Mouse (Mus musculus) Patski (cell line): ENCODE results near the gene Gfod2. TPM values are rescaled to one million over a fixed set of nuclear protein-coding genes. Genes with fewer than 3 reads are reported as not detected.

Experiments used
- ATAC-seq: fragments of 100-300 bp; one replicate; pipeline ENCODE4 v1.8.0; 2021
- CTCF ChIA-PET: fragments of 350-600 bp; sonication (Branson Sonifier 250); formaldehyde crosslinking; loops from one replicate; lab custom pipeline; 2022; ENCODE audit warnings: inconsistent platforms; lab: Charles Lee
- POLR2A ChIA-PET: fragments of 350-600 bp; sonication (Branson Sonifier 250); formaldehyde crosslinking; loops from one replicate; lab custom pipeline; 2022; ENCODE audit warnings: antibody characterized with exemption, inconsistent platforms; lab: Charles Lee
- DNase-seq: peaks from one replicate; pipeline ENCODE4 v3.0.0-alpha.2; 2011; ENCODE audit warnings: low read depth, low spot score
- H3K27me3 ChIP-seq: fragments of 371-371 bp; one replicate; pipeline ENCODE4 v1.5.1; 2021
- CTCF ChIP-seq: fragments of 100-300 bp; IDR thresholded peaks from one replicate; pipeline ENCODE4 v1.5.1; 2021
- in situ Hi-C: fragments of 300-500 bp; cut with MboI; formaldehyde crosslinking; loops from 3 replicates; pipeline ENCODE4 v1.11.1; 2018; ENCODE audit warnings: low pct_unique_long_range_greater_than_20kb, mixed read lengths
- polyA plus RNA-seq: library from polyadenylated mRNA; unstranded; gene quantifications from one replicate; pipeline ENCODE4 v1.2.3, GENCODE M21; 2021

Gfod2 gene
- polyA plus RNA-seq, 1 experiment from 2014 or later = 23.6 TPM

GRCm38 (mm10) chr8:105687512-105687911, 71.0 kb downstream of the Gfod2 start:
- POLR2A ChIA-PET = no interaction called here
- DNase-seq = no peak
- TF ChIP-seq CTCF = no peak
- H3K27me3 ChIP-seq = no peaks in the 10 kb centered on the region
- CTCF ChIA-PET = interaction anchor here (0.9 to 1.2 kb wide), 2 partner anchors 9 to 61 kb away, joined by 3 to 6 read pairs; no protein-coding TSS in a partner anchor
- in situ Hi-C loops = no loop called here
- no peak for ATAC-seq

- ATAC-seq (no peak), DNase-seq (no peak)
- in situ Hi-C loops = no loop called here
- POLR2A ChIA-PET = no interaction called here
- CTCF ChIA-PET = interaction anchor here (0.9 kb wide), 1 partner anchor 60 kb away, joined by 3 read pairs; no protein-coding TSS in a partner anchor
- no peaks in the 10 kb centered on the region for H3K27me3 ChIP-seq
- TF ChIP-seq CTCF = no peak
These were observed 71.9 kb downstream of the Gfod2 start for GRCm38 (mm10) chr8:105686551-105686950.

GRCm38 (mm10) chr8:105685796-105686308, 72.6 kb downstream of the Gfod2 start, which contains the start of gene Carmil2:
Carmil2 (plus strand) TSS chr8:105686274.
- ATAC-seq = no peak
- TF ChIP-seq CTCF = no peak
- ChIA-PET CTCF (no interaction called here), POLR2A (no interaction called here)
- H3K27me3 ChIP-seq = no peaks in the 10 kb centered on the region
- no peak for DNase-seq
- in situ Hi-C loops = no loop called here

- ATAC-seq (no peak), DNase-seq (no peak)
- in situ Hi-C loops = no loop called here
- ChIA-PET CTCF (no interaction called here), POLR2A (no interaction called here)
- H3K27me3 ChIP-seq = no peaks in the 10 kb centered on the region
- TF ChIP-seq CTCF = no peak
These were observed 73.1 kb downstream of the Gfod2 start for GRCm38 (mm10) chr8:105685325-105685724.

GRCm38 (mm10) chr8:105677891-105678290, 80.6 kb downstream of the Gfod2 start:
- DNase-seq = no peak
- no peaks in the 10 kb centered on the region for H3K27me3 ChIP-seq
- no peak for ATAC-seq
- in situ Hi-C loops = no loop called here
- peak; percentile 36 for TF ChIP-seq CTCF
- ChIA-PET POLR2A (interaction anchor here (0.6 kb wide), 1 partner anchor 40 kb away, joined by 5 read pairs; no protein-coding TSS in a partner anchor), CTCF (interaction anchor here (1.4 to 2.3 kb wide), 3 partner anchors 10 to 56 kb away, joined by 4 to 7 read pairs (median 6); no protein-coding TSS in a partner anchor)

Other genes with a start within 250 kb of the Gfod2 start
- 8.2 TPM for gene Hsd11b2, start 239.9 kb downstream of the Gfod2 start, polyA plus RNA-seq
- 159 TPM for gene Atp6v0d1, start 192.6 kb downstream of the Gfod2 start, polyA plus RNA-seq
- gene Ripor1, start 153.4 kb downstream of the Gfod2 start, polyA plus RNA-seq = 84.2 TPM
- 62.5 TPM for gene Ctcf, start 122.1 kb downstream of the Gfod2 start, polyA plus RNA-seq
- 0.30 TPM for gene Agrp, start 121.3 kb downstream of the Gfod2 start, polyA plus RNA-seq
- gene Carmil2, start 72.4 kb downstream of the Gfod2 start, polyA plus RNA-seq = 0.44 TPM
- 39.2 TPM for gene Acd, start 57.6 kb downstream of the Gfod2 start, polyA plus RNA-seq
- 23.3 TPM for gene Pard6a, start 57.5 kb downstream of the Gfod2 start, polyA plus RNA-seq
- gene 4933405L10Rik, start 51.0 kb downstream of the Gfod2 start, polyA plus RNA-seq = 1.0 TPM
- gene Enkd1, start 50.5 kb downstream of the Gfod2 start, polyA plus RNA-seq = 39.5 TPM
- gene Ranbp10, start 68.7 kb upstream of the Gfod2 start, polyA plus RNA-seq = 25.3 TPM
- gene Tsnaxip1, start 69.1 kb upstream of the Gfod2 start, polyA plus RNA-seq = 0.24 TPM
- gene Cenpt, start 94.6 kb upstream of the Gfod2 start, polyA plus RNA-seq = 38.4 TPM
- gene Thap11, start 96.5 kb upstream of the Gfod2 start, polyA plus RNA-seq = 49.7 TPM
- gene Nutf2, start 101.9 kb upstream of the Gfod2 start, polyA plus RNA-seq = 19.1 TPM
- gene Edc4, start 122.2 kb upstream of the Gfod2 start, polyA plus RNA-seq = 50.9 TPM
- 0.47 TPM for gene Nrn1l, start 134.9 kb upstream of the Gfod2 start, polyA plus RNA-seq
- gene Pskh1, start 141.8 kb upstream of the Gfod2 start, polyA plus RNA-seq = 36.4 TPM
- 1.3 TPM for gene Ctrl, start 175.2 kb upstream of the Gfod2 start, polyA plus RNA-seq
- gene Psmb10, start 179.8 kb upstream of the Gfod2 start, polyA plus RNA-seq = 61.7 TPM
- gene Lcat, start 184.7 kb upstream of the Gfod2 start, polyA plus RNA-seq = 1.3 TPM
- 76.0 TPM for gene Slc12a4, start 207.4 kb upstream of the Gfod2 start, polyA plus RNA-seq
- gene Dpep3, start 220.8 kb upstream of the Gfod2 start, polyA plus RNA-seq = not detected
- gene Dus2, start 232.7 kb upstream of the Gfod2 start, polyA plus RNA-seq = 15.4 TPM
- gene Dpep2nb, start 247.3 kb upstream of the Gfod2 start, polyA plus RNA-seq = 0.14 TPM